Mouse (Mus musculus): ENCODE measurements around the gene Rbbp7. TPM values are rescaled to one million over a fixed set of nuclear protein-coding genes. Genes with fewer than 3 reads are reported as not detected.

The Rbbp7 gene
- polyA plus RNA-seq, 1 experiment from 2014 or later = 233 TPM

GRCm38 (mm10) chrX:162730031-162730430 is 30.2 kb upstream of the Rbbp7 start:
- no peaks in the 10 kb centered on the region for H3K9me3 ChIP-seq (ENCODE audit: control insufficient read depth)
- H3K27ac ChIP-seq (ENCODE audit: low read depth, low read length) = no peak overlapping the region
- no peak for ATAC-seq
- WGBS = 72% methylated on average over 4 of the region's 4 CpGs
- H3K4me2 ChIP-seq (replicated peaks; ENCODE audit: low read depth) = no peak overlapping the region
- no peaks in the 10 kb centered on the region for H3K36me3 ChIP-seq (ENCODE audit: control insufficient read depth, insufficient read depth)
- H3K9ac ChIP-seq (ENCODE audit: low read depth, low read length) = no peak overlapping the region
- H3K4me1 ChIP-seq (replicated peaks; ENCODE audit: control insufficient read depth, insufficient read depth, low read length) = no peaks in the 10 kb centered on the region
- no peak overlapping the region for H3K4me3 ChIP-seq (ENCODE audit: low read depth, low read length)
- H3K27me3 ChIP-seq (replicated peaks; ENCODE audit: control insufficient read depth, insufficient read depth, low read length) = no peaks in the 10 kb centered on the region
- no peak for TF ChIP-seq CTCF (IDR thresholded peaks at IDR 0.05; ENCODE audit: low read depth)

- peak overlapping the region; percentile 64 for H3K4me2 ChIP-seq (replicated peaks; ENCODE audit: low read depth)
- no peak overlapping the region for H3K9ac ChIP-seq (ENCODE audit: low read depth, low read length)
- H3K9me3 ChIP-seq (ENCODE audit: control insufficient read depth) = no peaks in the 10 kb centered on the region
- H3K4me3 ChIP-seq (ENCODE audit: low read depth, low read length) = peak overlapping the region; percentile 40
- no peaks in the 10 kb centered on the region for H3K36me3 ChIP-seq (ENCODE audit: control insufficient read depth, insufficient read depth)
- no peaks in the 10 kb centered on the region for H3K27me3 ChIP-seq (replicated peaks; ENCODE audit: control insufficient read depth, insufficient read depth, low read length)
- peak; percentile 66 for TF ChIP-seq CTCF (IDR thresholded peaks at IDR 0.05; ENCODE audit: low read depth)
- H3K4me1 ChIP-seq (replicated peaks; ENCODE audit: control insufficient read depth, insufficient read depth, low read length) = no peaks in the 10 kb centered on the region
- WGBS = 27% methylated on average over 25 of the region's 25 CpGs
- peak; percentile 80 for ATAC-seq
- H3K27ac ChIP-seq (ENCODE audit: low read depth, low read length) = peak overlapping the region; percentile 76
These were observed 24.9 kb upstream of the Rbbp7 start for GRCm38 (mm10) chrX:162734997-162735929.

DNA sequence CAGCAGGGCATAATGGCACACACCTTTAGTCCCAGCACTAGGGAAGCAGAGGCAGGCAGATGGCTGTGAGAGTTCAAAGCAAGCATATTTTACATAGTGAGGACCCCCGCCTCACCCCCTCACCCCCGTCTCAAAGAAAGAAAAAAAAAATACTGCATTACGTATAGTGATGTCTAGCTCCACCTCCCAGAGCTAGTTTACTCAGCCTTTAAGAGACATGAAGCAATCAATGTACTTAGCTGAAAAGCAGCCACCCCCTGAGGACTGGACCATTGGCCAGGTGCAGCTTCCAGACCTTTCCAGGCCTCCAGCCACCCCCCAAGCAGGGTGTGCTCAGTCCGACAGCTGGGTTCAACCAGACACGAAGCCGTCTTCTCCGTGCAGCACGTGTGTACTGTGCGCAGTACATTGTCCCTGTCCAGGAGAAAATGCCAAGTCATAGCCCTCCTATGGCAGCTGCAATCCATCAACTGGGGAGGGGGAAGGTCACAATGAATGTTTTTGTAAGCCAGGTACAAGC is 24.0 kb upstream of the Rbbp7 start:
- Histone ChIP-seq H3K9me3 (ENCODE audit: control insufficient read depth) (no peaks in the 10 kb centered on the region), H3K36me3 (ENCODE audit: control insufficient read depth, insufficient read depth) (no peaks in the 10 kb centered on the region), H3K9ac (ENCODE audit: low read depth, low read length) (no peak overlapping the region), H3K4me1 (replicated peaks; ENCODE audit: control insufficient read depth, insufficient read depth, low read length) (no peaks in the 10 kb centered on the region), H3K4me2 (replicated peaks; ENCODE audit: low read depth) (peak overlapping the region; percentile 64), H3K4me3 (ENCODE audit: low read depth, low read length) (peak overlapping the region; percentile 40), H3K27ac (ENCODE audit: low read depth, low read length) (peak overlapping the region; percentile 76), H3K27me3 (replicated peaks; ENCODE audit: control insufficient read depth, insufficient read depth, low read length) (no peaks in the 10 kb centered on the region)
- 40% methylated on average over 9 of the region's 9 CpGs for WGBS
- TF ChIP-seq CTCF (IDR thresholded peaks at IDR 0.05; ENCODE audit: low read depth) = no peak
- ATAC-seq = peak; percentile 75

- ATAC-seq = peak; percentile 49; the same call in 1 of the 2 replicates
- Histone ChIP-seq H3K9me3 (ENCODE audit: control insufficient read depth) (no peaks in the 10 kb centered on the region), H3K4me2 (replicated peaks; ENCODE audit: low read depth) (0 out of 2 replicates have a peak overlapping the region, but pooled peaks have one; percentile 13), H3K4me1 (replicated peaks; ENCODE audit: control insufficient read depth, insufficient read depth, low read length) (no peaks in the 10 kb centered on the region), H3K27me3 (replicated peaks; ENCODE audit: control insufficient read depth, insufficient read depth, low read length) (no peaks in the 10 kb centered on the region), H3K36me3 (ENCODE audit: control insufficient read depth, insufficient read depth) (no peaks in the 10 kb centered on the region), H3K4me3 (ENCODE audit: low read depth, low read length) (no peak overlapping the region), H3K9ac (ENCODE audit: low read depth, low read length) (no peak overlapping the region), H3K27ac (ENCODE audit: low read depth, low read length) (no peak overlapping the region)
- TF ChIP-seq CTCF (IDR thresholded peaks at IDR 0.05; ENCODE audit: low read depth) = no peak
- WGBS = 39% methylated on average over 9 of the region's 9 CpGs
These were observed 11.3 kb upstream of the Rbbp7 start for GRCm38 (mm10) chrX:162748696-162749420.

- Histone ChIP-seq H3K9me3 (ENCODE audit: control insufficient read depth) (no peaks in the 10 kb centered on the region), H3K27ac (ENCODE audit: low read depth, low read length) (no peak overlapping the region), H3K4me2 (replicated peaks; ENCODE audit: low read depth) (no peak overlapping the region), H3K36me3 (ENCODE audit: control insufficient read depth, insufficient read depth) (no peaks in the 10 kb centered on the region), H3K4me3 (ENCODE audit: low read depth, low read length) (no peak overlapping the region), H3K4me1 (replicated peaks; ENCODE audit: control insufficient read depth, insufficient read depth, low read length) (no peaks in the 10 kb centered on the region), H3K27me3 (replicated peaks; ENCODE audit: control insufficient read depth, insufficient read depth, low read length) (no peaks in the 10 kb centered on the region), H3K9ac (ENCODE audit: low read depth, low read length) (no peak overlapping the region)
- WGBS = 86% methylated on average over 2 of the region's 2 CpGs
- ATAC-seq = no peak
- TF ChIP-seq CTCF (IDR thresholded peaks at IDR 0.05; ENCODE audit: low read depth) = no peak
These were observed 7.8 kb upstream of the Rbbp7 start for GRCm38 (mm10) chrX:162752418-162752817.

GRCm38 (mm10) chrX:162754314-162754713 is 5.9 kb upstream of the Rbbp7 start:
- no peaks in the 10 kb centered on the region for H3K9me3 ChIP-seq (ENCODE audit: control insufficient read depth)
- WGBS = 61% methylated on average over 4 of the region's 4 CpGs
- H3K27me3 ChIP-seq (replicated peaks; ENCODE audit: control insufficient read depth, insufficient read depth, low read length) = no peaks in the 10 kb centered on the region
- H3K4me3 ChIP-seq (ENCODE audit: low read depth, low read length) = no peak overlapping the region
- ATAC-seq = peak; percentile 64; the same call in 1 of the 2 replicates
- no peak overlapping the region for H3K27ac ChIP-seq (ENCODE audit: low read depth, low read length)
- H3K4me2 ChIP-seq (replicated peaks; ENCODE audit: low read depth) = no peak overlapping the region
- no peak overlapping the region for H3K9ac ChIP-seq (ENCODE audit: low read depth, low read length)
- no peaks in the 10 kb centered on the region for H3K4me1 ChIP-seq (replicated peaks; ENCODE audit: control insufficient read depth, insufficient read depth, low read length)
- H3K36me3 ChIP-seq (ENCODE audit: control insufficient read depth, insufficient read depth) = no peaks in the 10 kb centered on the region
- no peak for TF ChIP-seq CTCF (IDR thresholded peaks at IDR 0.05; ENCODE audit: low read depth)

Measured in intestine, postnatal 0 days (tissue).